Mouse (Mus musculus): ENCODE measurements around the gene Tagln2. TPM values are rescaled to one million over a fixed set of nuclear protein-coding genes. Genes with fewer than 3 reads are reported as not detected.

The Tagln2 gene
- polyA plus RNA-seq, 1 experiment from 2014 or later, result 233 TPM

DNA sequence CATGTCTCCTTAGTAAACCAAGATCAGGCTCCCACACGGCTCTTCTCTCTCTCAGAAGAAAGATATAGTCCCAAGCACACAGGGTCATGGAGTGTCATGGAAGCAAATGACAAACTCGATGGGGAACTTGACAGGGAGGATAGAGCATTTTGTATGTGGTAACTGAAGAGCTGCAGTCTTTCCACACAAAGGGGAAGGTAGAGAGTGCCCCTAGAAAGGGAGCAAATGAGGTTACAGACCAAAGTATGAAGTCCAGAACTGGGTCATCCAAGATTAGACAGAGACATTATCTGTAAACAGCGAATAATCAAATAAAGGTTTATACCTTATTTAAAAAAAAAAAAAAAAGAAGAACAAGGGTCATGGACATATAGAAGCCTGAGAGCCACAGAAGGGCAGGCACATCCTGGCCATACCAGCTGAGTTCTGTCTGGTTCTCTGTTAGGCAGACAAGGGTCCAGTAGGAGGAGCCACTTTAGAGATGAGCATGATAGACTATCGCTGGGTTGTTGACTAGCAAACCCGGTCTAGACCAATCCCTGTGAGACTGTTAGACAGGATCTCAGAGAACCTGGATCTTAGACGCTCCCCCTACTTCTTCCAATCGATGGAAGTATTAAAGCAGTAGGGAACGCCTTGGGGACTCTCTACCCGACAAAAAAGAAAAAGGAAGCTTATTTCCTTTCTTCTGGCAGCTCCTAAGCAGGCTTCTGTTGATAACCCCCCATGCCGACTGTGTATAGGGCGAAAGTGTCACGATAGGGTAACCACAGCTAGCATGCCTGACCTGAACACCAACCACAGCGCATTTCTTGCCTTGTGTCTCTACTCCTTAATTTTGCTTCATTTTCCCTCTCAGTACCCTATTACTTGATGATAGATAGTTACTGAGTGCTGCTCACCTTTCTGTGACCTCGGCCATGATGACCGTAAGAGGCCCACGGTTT is 36.2 kb upstream of the Tagln2 start:
- ATAC-seq (ENCODE audit: insufficient number of reproducible peaks, low FRiP score, low TSS enrichment, low read depth), result no peak
- Histone ChIP-seq H3K9me3 (no peaks in the 10 kb centered on the region), H3K4me3 (no peak overlapping the region), H3K4me1 (no peaks in the 10 kb centered on the region), H3K9ac (no peak overlapping the region), H3K4me2 (no peak overlapping the region), H3K27ac (no peak overlapping the region), H3K27me3 (no peaks in the 10 kb centered on the region), H3K36me3 (no peaks in the 10 kb centered on the region)
- WGBS, result 82% methylated on average over 16 of the region's 16 CpGs

DNA sequence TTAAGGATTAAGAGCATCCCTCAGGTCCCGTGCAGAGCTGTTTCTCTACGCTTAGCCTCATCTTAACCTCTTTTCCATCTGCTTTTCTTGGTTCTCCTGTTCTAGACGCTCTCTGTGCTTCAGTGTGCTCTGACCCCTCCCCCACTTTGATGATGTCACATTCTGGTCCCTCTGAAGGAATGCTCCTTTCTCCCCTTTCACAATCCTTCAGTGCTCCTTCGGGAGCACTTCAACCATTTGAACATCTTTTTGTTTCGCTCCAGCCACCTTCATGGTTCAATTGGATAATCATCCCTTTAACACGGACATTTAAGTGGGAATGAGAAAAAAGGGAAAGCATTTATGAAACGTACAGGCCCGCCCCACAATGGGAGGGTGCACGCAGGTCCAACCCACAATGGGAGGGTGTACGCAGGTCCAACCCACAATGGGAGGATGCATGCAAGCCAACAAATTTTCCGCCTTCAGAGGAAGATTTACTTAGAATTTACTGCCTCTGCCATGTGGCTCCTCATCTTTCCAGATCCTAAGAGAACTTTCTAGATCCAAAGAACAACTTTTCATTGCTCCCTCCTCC is 31.5 kb upstream of the Tagln2 start:
- no peaks in the 10 kb centered on the region for H3K36me3 ChIP-seq
- H3K4me3 ChIP-seq, result no peak overlapping the region
- ATAC-seq (ENCODE audit: insufficient number of reproducible peaks, low FRiP score, low TSS enrichment, low read depth), result no peak
- no peak overlapping the region for H3K27ac ChIP-seq
- no peaks in the 10 kb centered on the region for H3K4me1 ChIP-seq
- no peaks in the 10 kb centered on the region for H3K27me3 ChIP-seq
- no peak overlapping the region for H3K4me2 ChIP-seq
- WGBS, result 75% methylated on average over 11 of the region's 11 CpGs
- no peaks in the 10 kb centered on the region for H3K9me3 ChIP-seq
- H3K9ac ChIP-seq, result no peak overlapping the region

DNA sequence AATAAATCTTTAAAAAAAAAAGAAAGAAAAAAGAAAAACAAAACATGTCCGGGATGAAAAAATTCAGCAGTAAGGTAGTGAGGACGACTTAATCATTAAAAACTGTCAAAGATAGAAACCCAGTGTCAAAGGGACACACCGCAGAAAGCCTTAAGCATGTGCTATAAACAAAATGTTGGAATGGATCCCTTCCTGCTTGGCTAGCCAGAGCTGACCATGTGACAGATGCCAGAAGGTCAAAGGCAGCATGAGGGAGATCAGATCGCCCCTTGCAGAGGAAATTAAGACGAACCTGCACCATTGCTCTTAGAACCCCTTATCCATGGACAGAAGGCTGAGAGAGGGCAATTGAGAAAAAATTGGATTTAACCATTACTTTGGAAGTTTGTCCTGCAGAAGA is 30.5 kb upstream of the Tagln2 start:
- Histone ChIP-seq H3K4me3 (no peak overlapping the region), H3K9ac (no peak overlapping the region), H3K9me3 (no peaks in the 10 kb centered on the region), H3K4me1 (no peaks in the 10 kb centered on the region), H3K4me2 (no peak overlapping the region), H3K27me3 (no peaks in the 10 kb centered on the region), H3K36me3 (no peaks in the 10 kb centered on the region), H3K27ac (no peak overlapping the region)
- 84% methylated on average over 5 of the region's 5 CpGs for WGBS
- no peak for ATAC-seq (ENCODE audit: insufficient number of reproducible peaks, low FRiP score, low TSS enrichment, low read depth)

DNA sequence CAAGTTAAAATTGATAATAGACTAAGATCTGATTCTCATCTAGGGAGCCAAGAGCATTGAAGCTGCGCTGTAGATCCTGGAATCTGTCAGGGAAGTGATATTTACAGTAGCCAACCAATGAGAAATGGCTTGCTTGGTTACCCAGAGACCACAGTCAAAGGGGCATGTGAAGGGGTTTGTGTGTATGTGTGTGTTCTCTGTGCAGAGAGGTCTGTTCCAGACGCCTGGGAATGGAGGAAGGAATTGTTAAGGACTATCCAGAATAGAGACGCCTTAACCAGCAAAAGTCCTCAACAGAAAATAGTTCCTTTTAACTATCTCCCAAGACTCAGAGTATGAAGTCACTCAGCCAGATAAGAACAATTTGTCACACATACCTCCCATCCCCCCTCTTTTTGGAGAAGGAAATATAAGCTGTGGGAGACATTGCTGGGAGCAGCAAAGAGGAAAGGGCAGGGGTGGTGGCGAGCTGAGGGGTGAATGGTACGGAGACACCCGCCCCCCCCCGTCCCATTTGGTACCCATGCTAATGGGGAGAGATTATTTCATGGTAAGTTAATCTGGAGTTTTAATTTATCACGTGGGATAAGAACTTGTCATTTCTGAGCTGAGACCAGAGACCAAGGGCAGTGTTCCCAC is 29.9 kb upstream of the Tagln2 start:
- H3K27ac ChIP-seq, result no peak overlapping the region
- H3K9me3 ChIP-seq, result no peaks in the 10 kb centered on the region
- H3K4me2 ChIP-seq, result no peak overlapping the region
- no peak for ATAC-seq (ENCODE audit: insufficient number of reproducible peaks, low FRiP score, low TSS enrichment, low read depth)
- no peaks in the 10 kb centered on the region for H3K4me1 ChIP-seq
- H3K9ac ChIP-seq, result no peak overlapping the region
- H3K4me3 ChIP-seq, result no peak overlapping the region
- WGBS, result 69% methylated on average over 8 of the region's 8 CpGs
- H3K36me3 ChIP-seq, result no peaks in the 10 kb centered on the region
- no peaks in the 10 kb centered on the region for H3K27me3 ChIP-seq

DNA sequence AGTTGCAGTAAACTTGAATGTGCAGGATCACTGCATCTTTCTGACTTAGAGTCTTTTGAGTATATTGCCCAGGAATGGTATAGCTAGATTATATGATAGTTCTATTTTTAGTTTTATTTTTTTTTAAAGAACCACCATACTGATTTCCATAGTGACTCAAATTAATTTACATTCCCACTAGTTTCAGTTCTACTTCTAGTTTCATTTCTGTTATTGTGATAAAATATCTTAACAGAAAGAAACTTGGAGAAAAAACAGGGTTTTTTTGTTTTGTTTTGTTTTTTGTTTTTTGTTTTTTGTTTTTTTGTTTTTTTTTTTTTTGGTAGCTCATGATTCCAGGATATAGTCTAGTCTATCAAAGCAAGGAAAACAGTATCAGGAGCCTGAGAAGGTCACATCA is 26.9 kb upstream of the Tagln2 start:
- H3K4me3 ChIP-seq, result no peak overlapping the region
- H3K27me3 ChIP-seq, result no peaks in the 10 kb centered on the region
- H3K4me2 ChIP-seq, result no peak overlapping the region
- no peaks in the 10 kb centered on the region for H3K4me1 ChIP-seq
- H3K9ac ChIP-seq, result no peak overlapping the region
- H3K9me3 ChIP-seq, result no peaks in the 10 kb centered on the region
- ATAC-seq (ENCODE audit: insufficient number of reproducible peaks, low FRiP score, low TSS enrichment, low read depth), result no peak
- H3K36me3 ChIP-seq, result no peaks in the 10 kb centered on the region
- H3K27ac ChIP-seq, result no peak overlapping the region

DNA sequence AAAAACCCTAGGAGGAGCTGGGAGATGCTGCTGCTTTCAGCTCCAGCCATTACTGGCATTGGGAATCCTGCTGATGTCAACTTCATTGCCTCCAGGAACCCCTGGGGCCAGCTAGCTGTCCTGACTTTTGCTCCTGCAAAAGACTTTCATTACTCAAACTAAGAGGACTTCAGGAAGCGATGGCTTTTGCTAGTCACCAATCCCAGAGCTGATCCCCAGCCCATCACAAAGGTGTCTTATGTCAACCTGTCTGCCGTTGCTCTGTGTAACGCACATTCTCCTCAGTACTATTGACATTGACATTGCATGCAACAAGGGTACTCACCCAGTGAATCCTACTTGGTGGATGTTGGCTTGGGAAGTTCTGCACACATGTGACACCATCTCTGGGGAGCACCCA is 25.7 kb upstream of the Tagln2 start:
- no peak for ATAC-seq (ENCODE audit: insufficient number of reproducible peaks, low FRiP score, low TSS enrichment, low read depth)
- Histone ChIP-seq H3K9ac (no peak overlapping the region), H3K4me1 (no peaks in the 10 kb centered on the region), H3K9me3 (no peaks in the 10 kb centered on the region), H3K4me3 (no peak overlapping the region), H3K27me3 (no peaks in the 10 kb centered on the region), H3K36me3 (no peaks in the 10 kb centered on the region), H3K4me2 (no peak overlapping the region), H3K27ac (no peak overlapping the region)
- WGBS, result 84% methylated on average over 3 of the region's 3 CpGs

DNA sequence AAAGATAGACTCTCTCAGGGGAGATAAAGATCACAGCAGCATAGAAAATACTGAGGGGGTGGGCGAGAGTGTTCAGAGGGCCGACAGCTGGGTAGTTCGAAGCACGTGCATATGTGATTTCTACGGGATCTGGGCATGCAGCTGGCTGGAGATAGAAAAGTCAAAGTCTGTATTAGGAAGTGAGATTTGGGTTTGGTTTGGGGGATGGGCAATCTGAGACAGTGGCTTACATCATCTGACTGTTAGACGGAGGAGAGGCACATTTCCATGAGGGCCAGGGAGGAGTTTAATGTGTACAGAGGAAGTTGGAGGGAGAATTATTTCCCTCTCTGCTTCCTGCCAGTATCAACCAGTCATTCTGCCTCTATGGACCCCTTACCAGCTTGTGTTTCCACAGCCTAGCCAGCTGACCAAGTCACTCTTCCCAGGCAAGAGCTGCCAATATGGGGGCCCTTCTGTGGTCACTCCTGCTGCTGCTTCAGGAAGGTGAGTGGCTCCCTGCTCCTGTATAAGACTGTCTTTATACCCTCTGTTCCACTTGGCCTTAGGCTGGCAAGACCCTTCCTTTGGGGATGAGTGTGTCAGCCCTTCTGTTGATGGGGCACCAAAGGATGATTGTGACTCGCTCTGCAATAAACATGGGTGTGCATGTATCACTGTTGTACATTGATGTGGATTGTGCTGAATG is 24.6 kb upstream of the Tagln2 start, which contains the start of gene Slamf9:
Gene Slamf9, plus strand, starts transcription at position 305 of the 688 bp plus-strand sequence.
- no peak within 1 kb of the TSS for H3K27ac ChIP-seq
- ATAC-seq (ENCODE audit: insufficient number of reproducible peaks, low FRiP score, low TSS enrichment, low read depth), result no peak
- H3K4me2 ChIP-seq, result no peak within 1 kb of the TSS
- H3K9me3 ChIP-seq, result no peaks in the 10 kb centered on the region
- H3K9ac ChIP-seq, result no peak within 1 kb of the TSS
- H3K4me1 ChIP-seq, result no peaks in the 10 kb centered on the region
- no peaks in the 10 kb centered on the region for H3K27me3 ChIP-seq
- WGBS, result 59% methylated on average over 7 of the region's 7 CpGs
- no peaks in the 10 kb centered on the region for H3K36me3 ChIP-seq
- no peak within 1 kb of the TSS for H3K4me3 ChIP-seq

DNA sequence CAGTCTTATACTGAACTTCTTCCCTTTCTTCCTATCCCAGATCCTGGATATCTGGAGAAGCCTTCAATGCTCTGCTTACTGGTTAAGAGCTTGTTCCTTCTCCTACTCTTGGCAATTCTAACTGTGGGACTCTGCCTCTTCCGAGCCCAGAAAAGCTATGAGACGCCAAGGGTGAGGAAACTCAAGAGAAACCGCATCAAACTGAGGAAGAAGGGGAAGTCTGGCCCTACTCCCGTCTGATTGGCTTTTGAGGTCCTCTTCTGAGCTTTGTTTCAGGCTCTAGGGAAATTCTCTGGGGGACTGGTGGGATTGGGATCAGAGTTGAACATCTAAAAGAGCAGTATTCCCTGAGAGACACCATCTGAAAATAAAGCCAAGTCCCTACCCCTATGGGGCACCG is 21.8 kb upstream of the Tagln2 start:
- Histone ChIP-seq H3K4me3 (no peak overlapping the region), H3K27ac (no peak overlapping the region), H3K9ac (no peak overlapping the region), H3K27me3 (0 out of 2 replicates have a peak, but pooled peaks cover 3% of the 10 kb centered on the region), H3K4me2 (no peak overlapping the region), H3K9me3 (no peaks in the 10 kb centered on the region), H3K36me3 (no peaks in the 10 kb centered on the region), H3K4me1 (peaks cover 18% of the 10 kb centered on the region)
- 76% methylated on average over 5 of the region's 5 CpGs for WGBS
- no peak for ATAC-seq (ENCODE audit: insufficient number of reproducible peaks, low FRiP score, low TSS enrichment, low read depth)

DNA sequence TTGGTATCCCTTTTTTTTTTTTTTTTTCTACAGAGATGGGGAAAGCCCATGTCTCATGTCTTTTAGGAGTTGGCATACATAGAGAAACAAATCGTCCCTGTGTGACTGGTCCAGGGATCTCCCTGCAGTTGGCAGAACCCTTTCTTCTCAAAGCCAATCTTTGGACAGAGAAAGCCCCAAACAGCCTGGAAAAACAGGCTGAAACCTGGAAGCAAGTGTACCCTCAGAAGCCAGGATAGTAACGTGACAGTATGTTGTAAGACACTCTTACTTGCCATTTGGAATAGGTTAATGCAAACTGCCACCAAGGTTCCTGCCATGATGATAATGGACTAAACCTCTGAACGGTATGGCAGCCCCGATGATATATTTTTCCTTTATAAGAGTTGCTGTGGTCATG is 19.5 kb upstream of the Tagln2 start:
- H3K4me1 ChIP-seq, result peaks cover 39% of the 10 kb centered on the region
- no peak overlapping the region for H3K9ac ChIP-seq
- no peak overlapping the region for H3K27ac ChIP-seq
- H3K9me3 ChIP-seq, result no peaks in the 10 kb centered on the region
- H3K27me3 ChIP-seq, result 0 out of 2 replicates have a peak, but pooled peaks cover 3% of the 10 kb centered on the region
- H3K4me2 ChIP-seq, result no peak overlapping the region
- H3K36me3 ChIP-seq, result 0 out of 2 replicates have a peak, but pooled peaks cover 2% of the 10 kb centered on the region
- H3K4me3 ChIP-seq, result no peak overlapping the region
- no peak for ATAC-seq (ENCODE audit: insufficient number of reproducible peaks, low FRiP score, low TSS enrichment, low read depth)
- 87% methylated on average over 4 of the region's 4 CpGs for WGBS

DNA sequence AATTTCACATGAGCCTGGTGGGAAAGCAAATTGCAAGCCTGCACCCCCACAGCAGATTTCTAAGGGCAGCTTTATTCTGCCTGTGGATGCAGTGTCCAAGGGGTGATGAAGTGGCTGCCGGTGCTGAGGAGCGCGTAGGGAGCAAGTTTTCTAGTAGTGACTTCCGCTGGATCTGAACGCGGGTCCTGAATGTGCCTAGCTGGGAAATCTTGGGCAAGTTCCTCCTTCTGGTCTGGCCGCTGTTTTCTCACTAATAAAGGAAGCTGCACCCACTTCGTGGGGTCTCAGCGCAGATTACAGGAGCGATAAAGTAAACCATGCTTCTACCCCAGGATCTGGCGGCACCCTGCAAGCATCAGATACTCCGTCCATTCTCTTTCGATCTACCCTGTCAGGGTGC is 18.7 kb upstream of the Tagln2 start:
- Histone ChIP-seq H3K27me3 (0 out of 2 replicates have a peak, but pooled peaks cover 3% of the 10 kb centered on the region), H3K4me2 (peak overlapping the region; percentile 86), H3K9me3 (no peaks in the 10 kb centered on the region), H3K4me3 (peak overlapping the region; percentile 59), H3K36me3 (0 out of 2 replicates have a peak, but pooled peaks cover 2% of the 10 kb centered on the region), H3K27ac (no peak overlapping the region; the same call in 1 of the 2 replicates), H3K4me1 (peaks cover 44% of the 10 kb centered on the region), H3K9ac (no peak overlapping the region)
- no peak for ATAC-seq (ENCODE audit: insufficient number of reproducible peaks, low FRiP score, low TSS enrichment, low read depth)
- 15% methylated on average over 13 of the region's 13 CpGs for WGBS

DNA sequence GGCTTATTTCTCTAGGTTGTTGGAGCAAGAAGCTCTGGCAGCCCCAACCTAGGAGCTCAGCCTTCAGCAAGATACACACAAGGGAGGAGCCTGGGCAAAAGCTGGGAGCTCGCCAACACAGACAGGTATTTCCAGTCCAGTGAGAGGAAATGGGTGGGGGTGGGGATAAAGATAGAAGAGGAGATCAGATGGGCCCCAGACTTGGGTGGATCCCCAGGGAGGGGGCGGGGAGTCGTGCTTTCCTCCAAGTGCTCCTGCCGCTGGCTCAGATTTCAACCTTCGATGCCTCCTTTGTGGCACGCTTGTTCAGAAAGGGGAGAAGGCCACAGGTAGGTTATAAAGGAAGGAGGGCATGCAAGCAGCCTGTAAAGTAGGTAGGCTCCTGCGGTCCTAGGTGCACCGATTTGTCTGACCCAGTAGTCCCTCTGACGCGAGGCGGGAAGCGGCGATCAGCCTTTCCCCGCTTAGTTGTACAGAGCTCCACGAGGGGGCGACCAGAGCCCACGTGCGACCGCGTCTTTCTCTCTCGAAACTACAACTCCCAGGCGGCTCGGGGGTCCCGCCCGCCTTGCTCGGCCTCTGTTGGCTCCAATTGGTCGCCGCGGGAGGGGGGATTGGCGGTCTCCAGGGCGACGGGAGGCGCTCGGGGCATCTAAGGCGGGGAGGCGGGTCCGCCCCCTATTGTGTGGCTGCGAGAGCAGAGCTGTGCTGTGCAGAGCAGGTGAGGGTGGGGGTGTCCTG is 18.1 kb upstream of the Tagln2 start, which contains the start of gene Igsf9:
Gene Igsf9, plus strand, starts transcription at position 249 of the 741 bp plus-strand sequence.
- WGBS, result under 1% methylated on average over 37 of the region's 38 CpGs
- Histone ChIP-seq H3K4me1 (peaks cover 47% of the 10 kb centered on the region), H3K27me3 (0 out of 2 replicates have a peak, but pooled peaks cover 3% of the 10 kb centered on the region), H3K9me3 (no peaks in the 10 kb centered on the region), H3K4me2 (peak within 1 kb of the TSS; percentile 86), H3K27ac (peak within 1 kb of the TSS; percentile 73), H3K4me3 (peak within 1 kb of the TSS; percentile 59), H3K36me3 (0 out of 2 replicates have a peak, but pooled peaks cover 2% of the 10 kb centered on the region), H3K9ac (peak within 1 kb of the TSS; percentile 44)
- peak; percentile 92 for ATAC-seq (ENCODE audit: insufficient number of reproducible peaks, low FRiP score, low TSS enrichment, low read depth)
